Mouse (Mus musculus): ENCODE measurements around the gene Retreg2. TPM values are rescaled to one million over a fixed set of nuclear protein-coding genes. Genes with fewer than 3 reads are reported as not detected.

Retreg2 gene
- polyA plus RNA-seq, 1 experiment, result 22.7 TPM

DNA sequence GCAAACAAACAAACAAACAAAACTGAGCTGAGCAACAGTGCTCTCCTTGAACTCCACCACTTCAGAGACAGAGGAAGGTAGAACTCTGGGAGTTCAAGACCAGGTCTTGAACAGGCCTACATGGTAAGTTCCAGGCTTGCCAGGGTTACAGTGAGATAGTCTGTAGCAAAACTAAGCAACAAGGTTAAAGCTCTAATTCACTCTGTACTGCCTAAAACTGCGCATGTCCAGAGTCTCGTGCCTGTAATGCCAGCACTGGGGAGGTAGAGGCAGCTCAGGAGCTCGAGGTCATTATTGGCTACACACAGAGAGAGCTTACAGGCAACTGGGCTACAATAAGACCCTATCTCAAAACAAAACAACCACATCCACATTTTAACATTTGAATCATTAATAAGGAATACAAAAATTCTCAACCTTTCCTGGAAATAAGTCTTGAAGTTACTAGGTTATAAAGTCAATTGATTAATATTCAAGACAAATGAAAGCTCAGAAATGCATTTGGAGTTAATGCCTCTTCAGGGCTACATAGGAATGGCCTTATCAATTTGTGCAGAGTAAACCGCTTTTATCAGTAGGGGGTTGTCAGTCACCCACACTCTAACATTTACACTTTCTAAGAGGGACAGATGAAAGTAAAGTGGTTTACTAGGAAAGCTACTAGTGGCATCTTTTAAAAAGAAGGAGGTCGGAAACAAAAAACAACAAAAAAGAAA is 17.1 kb downstream of the Retreg2 start:
- H3K36me3 ChIP-seq (ENCODE audit: control insufficient read depth, insufficient read depth, low read length, poor library complexity, severe bottlenecking), result no peaks in the 10 kb centered on the region
- TF ChIP-seq CTCF (IDR thresholded peaks at IDR 0.05; ENCODE audit: low read depth, low read length), result no peak
- no peak for TF ChIP-seq EP300 (IDR thresholded peaks at IDR 0.05; ENCODE audit: insufficient read depth, low read depth, low read length)
- no peak for TF ChIP-seq POLR2A (IDR thresholded peaks at IDR 0.05; ENCODE audit: insufficient read depth, low read length)
- no peaks in the 10 kb centered on the region for H3K9me3 ChIP-seq (replicated peaks; ENCODE audit: control insufficient read depth, insufficient read depth, low read length, poor library complexity, severe bottlenecking)

DNA sequence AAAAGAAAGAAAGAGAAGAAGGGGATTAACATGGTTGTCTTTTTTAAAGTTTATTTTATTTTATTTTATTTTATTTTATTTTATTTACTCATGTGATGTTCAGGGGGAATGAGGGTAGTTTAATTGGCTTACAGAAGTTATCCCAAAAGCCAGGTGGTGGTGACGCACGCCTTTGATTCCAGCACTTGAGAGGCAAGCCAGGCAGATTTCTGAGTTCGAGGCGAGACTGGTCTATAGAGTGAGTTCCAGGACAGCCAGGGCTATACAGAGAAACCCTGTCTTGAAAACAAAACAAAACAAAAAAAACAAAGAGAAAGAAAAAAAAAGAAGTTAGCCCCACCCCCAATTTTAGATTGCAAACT is 17.7 kb downstream of the Retreg2 start:
- Histone ChIP-seq H3K4me1 (ENCODE audit: control insufficient read depth, insufficient read depth, low read length) (no peaks in the 10 kb centered on the region), H3K27me3 (ENCODE audit: control insufficient read depth, insufficient read depth, low read length, poor library complexity, severe bottlenecking) (no peaks in the 10 kb centered on the region), H3K9ac (ENCODE audit: low read depth, poor library complexity, severe bottlenecking) (no peak overlapping the region), H3K4me3 (ENCODE audit: low read depth, low read length) (no peak overlapping the region), H3K9me3 (replicated peaks; ENCODE audit: control insufficient read depth, insufficient read depth, low read length, poor library complexity, severe bottlenecking) (no peaks in the 10 kb centered on the region), H3K36me3 (ENCODE audit: control insufficient read depth, insufficient read depth, low read length, poor library complexity, severe bottlenecking) (no peaks in the 10 kb centered on the region), H3K27ac (ENCODE audit: insufficient read depth, low read length) (no peak overlapping the region)
- no peak for TF ChIP-seq EP300 (IDR thresholded peaks at IDR 0.05; ENCODE audit: insufficient read depth, low read depth, low read length)
- no peak for TF ChIP-seq CTCF (IDR thresholded peaks at IDR 0.05; ENCODE audit: low read depth, low read length)
- no peak for TF ChIP-seq POLR2A (IDR thresholded peaks at IDR 0.05; ENCODE audit: insufficient read depth, low read length)

More for the DNA sequence above, 17.1 kb downstream of the Retreg2 start:
- no peaks in the 10 kb centered on the region for H3K27me3 ChIP-seq (ENCODE audit: control insufficient read depth, insufficient read depth, low read length, poor library complexity, severe bottlenecking)
- H3K4me3 ChIP-seq (ENCODE audit: low read depth, low read length), result no peak overlapping the region
- H3K27ac ChIP-seq (ENCODE audit: insufficient read depth, low read length), result no peak overlapping the region
- H3K4me1 ChIP-seq (ENCODE audit: control insufficient read depth, insufficient read depth, low read length), result no peaks in the 10 kb centered on the region
- H3K9ac ChIP-seq (ENCODE audit: low read depth, poor library complexity, severe bottlenecking), result no peak overlapping the region

DNA sequence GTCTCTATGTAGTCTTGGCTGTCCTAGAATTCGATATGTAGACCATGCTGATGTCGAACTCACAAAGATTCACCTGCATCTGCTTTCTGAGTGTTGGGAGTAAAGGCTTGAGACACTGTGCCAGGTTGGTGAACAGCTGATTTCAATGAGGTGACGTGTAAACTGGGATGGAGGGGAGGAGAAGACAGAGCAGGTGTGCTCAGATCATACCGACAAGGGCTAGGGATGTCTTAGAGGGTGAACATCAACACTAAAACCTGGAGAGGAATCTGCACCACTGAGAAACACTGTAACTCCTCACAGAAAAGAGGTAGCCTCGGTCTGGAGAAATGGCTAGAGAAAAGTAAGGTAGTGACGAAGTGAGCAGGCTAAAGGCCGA is 25.5 kb downstream of the Retreg2 start:
- no peaks in the 10 kb centered on the region for H3K27me3 ChIP-seq (ENCODE audit: control insufficient read depth, insufficient read depth, low read length, poor library complexity, severe bottlenecking)
- no peak for TF ChIP-seq POLR2A (IDR thresholded peaks at IDR 0.05; ENCODE audit: insufficient read depth, low read length)
- no peak for TF ChIP-seq EP300 (IDR thresholded peaks at IDR 0.05; ENCODE audit: insufficient read depth, low read depth, low read length)
- TF ChIP-seq CTCF (IDR thresholded peaks at IDR 0.05; ENCODE audit: low read depth, low read length), result no peak
- H3K9me3 ChIP-seq (replicated peaks; ENCODE audit: control insufficient read depth, insufficient read depth, low read length, poor library complexity, severe bottlenecking), result no peaks in the 10 kb centered on the region
- H3K4me1 ChIP-seq (ENCODE audit: control insufficient read depth, insufficient read depth, low read length), result peaks cover 3% of the 10 kb centered on the region
- peak overlapping the region; percentile 83 for H3K4me3 ChIP-seq (ENCODE audit: low read depth, low read length)
- peak overlapping the region; percentile 86 for H3K27ac ChIP-seq (ENCODE audit: insufficient read depth, low read length)
- H3K9ac ChIP-seq (ENCODE audit: low read depth, poor library complexity, severe bottlenecking), result peak overlapping the region; percentile 54
- 0 out of 2 replicates have a peak, but pooled peaks cover 4% of the 10 kb centered on the region for H3K36me3 ChIP-seq (ENCODE audit: control insufficient read depth, insufficient read depth, low read length, poor library complexity, severe bottlenecking)

DNA sequence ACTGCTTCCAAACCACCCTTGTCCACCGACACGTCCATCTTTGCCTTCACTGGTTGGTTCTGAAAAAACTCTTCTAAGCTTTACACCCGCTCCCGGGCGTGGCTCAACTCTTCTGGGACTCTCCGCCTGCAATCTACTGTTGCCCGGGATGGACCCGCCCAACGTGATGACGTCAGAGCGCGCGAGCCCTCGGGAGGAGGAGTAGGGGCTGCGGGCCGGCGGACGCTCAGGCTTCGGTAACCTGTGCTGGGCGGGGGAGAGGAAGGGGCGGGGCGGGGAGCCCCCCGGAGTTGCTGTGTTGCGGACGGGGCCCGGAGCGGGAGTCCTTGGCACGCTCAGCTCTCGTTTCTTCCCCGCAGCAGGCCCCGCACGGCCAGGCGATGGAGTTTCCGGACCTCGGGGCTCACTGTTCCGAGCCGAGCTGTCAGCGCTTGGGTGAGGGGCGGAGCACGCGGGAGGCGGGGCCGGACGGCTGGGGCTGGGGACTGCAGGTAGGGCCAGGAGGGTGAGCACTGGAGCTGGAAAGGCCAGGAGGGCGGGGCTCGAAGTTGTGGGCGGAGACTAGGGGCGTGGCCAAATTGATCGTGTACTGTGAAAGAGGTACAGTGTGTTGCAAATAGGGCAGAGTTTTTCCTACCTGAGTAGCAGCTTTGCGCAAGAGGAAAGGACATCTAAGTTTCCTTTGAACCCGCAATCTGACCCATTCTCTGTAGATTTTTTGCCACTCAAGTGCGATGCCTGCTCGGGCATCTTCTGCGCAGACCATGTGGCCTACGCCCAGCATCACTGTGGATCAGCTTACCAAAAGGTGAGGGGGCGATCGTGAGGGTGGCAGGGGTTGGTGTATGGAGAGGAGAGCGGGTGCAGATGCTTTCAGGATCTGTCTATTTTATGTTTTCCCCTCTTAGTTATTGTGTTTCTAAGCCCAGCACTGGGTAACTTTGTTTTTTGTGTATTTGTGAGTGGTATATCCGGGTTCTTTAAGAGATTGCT is 26.2 kb downstream of the Retreg2 start, which contains the start of gene Zfand2b:
Gene Zfand2b, plus strand, starts transcription at position 175 of the 993 bp plus-strand sequence.
- Histone ChIP-seq H3K4me3 (ENCODE audit: low read depth, low read length) (peak within 1 kb of the TSS; percentile 97), H3K27me3 (ENCODE audit: control insufficient read depth, insufficient read depth, low read length, poor library complexity, severe bottlenecking) (no peaks in the 10 kb centered on the region), H3K27ac (ENCODE audit: insufficient read depth, low read length) (peak within 1 kb of the TSS; percentile 86), H3K9ac (ENCODE audit: low read depth, poor library complexity, severe bottlenecking) (peak within 1 kb of the TSS; percentile 54), H3K4me1 (ENCODE audit: control insufficient read depth, insufficient read depth, low read length) (peaks cover 3% of the 10 kb centered on the region), H3K36me3 (ENCODE audit: control insufficient read depth, insufficient read depth, low read length, poor library complexity, severe bottlenecking) (0 out of 2 replicates have a peak, but pooled peaks cover 4% of the 10 kb centered on the region), H3K9me3 (replicated peaks; ENCODE audit: control insufficient read depth, insufficient read depth, low read length, poor library complexity, severe bottlenecking) (no peaks in the 10 kb centered on the region)
- TF ChIP-seq EP300 (IDR thresholded peaks at IDR 0.05; ENCODE audit: insufficient read depth, low read depth, low read length) (no peak), POLR2A (IDR thresholded peaks at IDR 0.05; ENCODE audit: insufficient read depth, low read length) (peak; percentile 89)

DNA sequence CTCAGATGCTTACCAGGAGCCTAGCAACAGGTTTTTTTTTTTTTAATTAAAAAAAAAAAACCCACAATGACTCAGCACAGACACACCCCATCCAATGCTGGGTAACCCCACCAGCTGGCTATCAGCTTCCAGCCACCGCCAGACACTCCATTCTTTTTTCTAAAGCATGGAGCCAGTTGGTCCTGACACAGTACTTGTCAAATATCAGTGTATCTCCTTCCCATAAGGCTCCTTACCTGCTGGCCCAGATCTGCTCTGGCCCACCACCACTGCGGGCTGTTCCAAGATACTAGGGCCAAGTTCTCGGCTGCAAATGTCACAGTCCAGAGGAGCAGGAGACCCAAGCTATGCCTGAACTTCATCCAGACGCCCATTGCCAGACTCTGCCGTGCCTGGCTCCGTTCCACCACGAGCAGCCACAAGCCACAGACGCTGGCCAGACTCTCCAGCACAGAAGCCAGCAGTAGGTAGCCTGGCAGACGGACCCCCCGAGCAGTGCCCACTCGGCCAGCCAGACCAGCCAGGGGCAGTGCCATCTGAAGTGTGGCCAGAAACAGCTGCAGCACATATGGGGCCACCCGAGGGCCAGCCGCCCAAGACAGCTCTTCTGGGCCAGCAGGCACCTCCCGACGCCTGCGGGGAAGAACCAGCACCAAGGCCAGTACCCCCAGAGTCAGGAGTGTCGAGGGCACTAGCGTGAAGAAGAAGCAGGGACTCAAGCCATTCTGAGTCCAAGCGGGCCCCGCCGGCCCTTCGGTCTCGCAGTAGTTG is 36.9 kb downstream of the Retreg2 start:
- H3K27ac ChIP-seq (ENCODE audit: insufficient read depth, low read length), result no peak overlapping the region
- H3K4me3 ChIP-seq (ENCODE audit: low read depth, low read length), result peak overlapping the region; percentile 70
- no peaks in the 10 kb centered on the region for H3K36me3 ChIP-seq (ENCODE audit: control insufficient read depth, insufficient read depth, low read length, poor library complexity, severe bottlenecking)
- no peaks in the 10 kb centered on the region for H3K9me3 ChIP-seq (replicated peaks; ENCODE audit: control insufficient read depth, insufficient read depth, low read length, poor library complexity, severe bottlenecking)
- no peaks in the 10 kb centered on the region for H3K4me1 ChIP-seq (ENCODE audit: control insufficient read depth, insufficient read depth, low read length)
- TF ChIP-seq CTCF (IDR thresholded peaks at IDR 0.05; ENCODE audit: low read depth, low read length), result no peak
- TF ChIP-seq POLR2A (IDR thresholded peaks at IDR 0.05; ENCODE audit: insufficient read depth, low read length), result no peak
- no peak for TF ChIP-seq EP300 (IDR thresholded peaks at IDR 0.05; ENCODE audit: insufficient read depth, low read depth, low read length)
- peak overlapping the region; percentile 3; the same call in 1 of the 2 replicates for H3K9ac ChIP-seq (ENCODE audit: low read depth, poor library complexity, severe bottlenecking)
- H3K27me3 ChIP-seq (ENCODE audit: control insufficient read depth, insufficient read depth, low read length, poor library complexity, severe bottlenecking), result no peaks in the 10 kb centered on the region
